ENCODE assay signal across 8 mouse cellular contexts in genomic region chr19:10034785-10035447, GRCm38 (mm10). TPM values are rescaled to one million over a fixed set of nuclear protein-coding genes. Genes with fewer than 3 reads are reported as not detected.
DNase-seq lines count a peak whose midpoint lies in the region; ATAC-seq lines count a peak whose summit lies in the region.

No protein-coding gene starts in this region.

- DNase-seq in ZHBTc4 (ENCODE audit: low read depth, low spot score): peak; percentile 84
- DNase-seq in cerebellum, adult 9-11 months: peak; percentile 61
- peak; percentile 75 for DNase-seq in frontal cortex, postnatal 25 days (ENCODE audit: low spot score in 2 of 2)
- peak; percentile 73 to 83 for DNase-seq in left cerebral cortex, postnatal 14 days (ENCODE audit: low spot score in 2 of 2)
- peak; percentile 59 for DNase-seq in right cerebral cortex, postnatal 25 days
- peak; percentile 69 to 83 for DNase-seq in urinary bladder, postnatal 4 days (ENCODE audit: low spot score in 2 of 2)

- 61% methylated on average over 8 of the region's 8 CpGs for WGBS in hindbrain, embryonic 15.5 days

- no peaks in the 10 kb centered on the region for H3K27me3 ChIP-seq in hindbrain, embryonic 15.5 days

- H3K4me1 ChIP-seq in hindbrain, embryonic 15.5 days (replicated peaks): peaks cover 6% of the 10 kb centered on the region; the same call in 1 of the 2 replicates

- peak; percentile 67 for ATAC-seq in hindbrain, embryonic 15.5 days (ENCODE audit: low FRiP score, low read depth)
- ATAC-seq in megakaryocyte progenitor cell, adult 5-6 weeks (replicated peaks; ENCODE audit: poor library complexity): peak; percentile 78

- H3K9me3 ChIP-seq in hindbrain, embryonic 15.5 days: no peaks in the 10 kb centered on the region

- H3K4me3 ChIP-seq in hindbrain, embryonic 15.5 days: no peak overlapping the region

- no peaks in the 10 kb centered on the region for H3K36me3 ChIP-seq in hindbrain, embryonic 15.5 days

- H3K4me2 ChIP-seq in hindbrain, embryonic 15.5 days: no peak overlapping the region

- no peak overlapping the region for H3K27ac ChIP-seq in hindbrain, embryonic 15.5 days (replicated peaks)

- no peak overlapping the region for H3K9ac ChIP-seq in hindbrain, embryonic 15.5 days

- intact Hi-C loops in left cerebral cortex, postnatal 14 days (cut with DNase I): loop anchor here (2.0 kb wide), 1 partner anchor 34 kb away; the partner anchor contains the start of genes Best1 and Rab3il1

RNA-seq across cellular contexts. Expression of gene Fads3, which starts 6.5 kb away (rescaled TPM):
- 31.4 and 32.8 TPM in 2 replicates for polyA plus RNA-seq in hindbrain, embryonic 15.5 days (2015; fragmentation: Nextera tagmentation; extraction: Ambion mirVana)
- 10 to 100 TPM; 35.0 to 36.6 TPM for total RNA-seq in left cerebral cortex, postnatal 14 days (2021)
- total RNA-seq in megakaryocyte progenitor cell, adult 5-6 weeks (2015): 1.4 and 2.1 TPM in 2 replicates
- total RNA-seq in megakaryocyte progenitor cell, adult 5-6 weeks (2017): 2.1 and 2.8 TPM in 2 replicates

RNA-seq across cellular contexts. Expression of gene Rab3il1, which starts 33.4 kb away (rescaled TPM):
- 20.7 and 22.3 TPM in 2 replicates for polyA plus RNA-seq in hindbrain, embryonic 15.5 days (2015; fragmentation: Nextera tagmentation; extraction: Ambion mirVana)
- 10 to 100 TPM in 1 of 2 experiments, 1 to 10 TPM in 1; 8.9 to 10.4 TPM for total RNA-seq in left cerebral cortex, postnatal 14 days (2021)
- 3.0 and 4.6 TPM in 2 replicates for total RNA-seq in megakaryocyte progenitor cell, adult 5-6 weeks (2015)
- total RNA-seq in megakaryocyte progenitor cell, adult 5-6 weeks (2017): 3.4 and 3.9 TPM in 2 replicates

RNA-seq across cellular contexts. Expression of gene Best1, which starts 33.5 kb away (rescaled TPM):
- 2.3 TPM in 2 replicates for polyA plus RNA-seq in hindbrain, embryonic 15.5 days (2015; fragmentation: Nextera tagmentation; extraction: Ambion mirVana)
- total RNA-seq in left cerebral cortex, postnatal 14 days (2021): 1 to 10 TPM; 1.1 to 2.1 TPM
- total RNA-seq in megakaryocyte progenitor cell, adult 5-6 weeks (2015): 0.15 and 1.1 TPM in 2 replicates
- not detected in 2 replicates for total RNA-seq in megakaryocyte progenitor cell, adult 5-6 weeks (2017)

RNA-seq across cellular contexts. Expression of gene Fth1, which starts 54.5 kb away (rescaled TPM):
- 1,700 and 1,726 TPM in 2 replicates for polyA plus RNA-seq in hindbrain, embryonic 15.5 days (2015; fragmentation: Nextera tagmentation; extraction: Ambion mirVana)
- 1,000 to 10,000 TPM; 1,766 to 1,778 TPM for total RNA-seq in left cerebral cortex, postnatal 14 days (2021)
- 1,115 and 1,144 TPM in 2 replicates for total RNA-seq in megakaryocyte progenitor cell, adult 5-6 weeks (2015)
- 325 and 354 TPM in 2 replicates for total RNA-seq in megakaryocyte progenitor cell, adult 5-6 weeks (2017)

Comparison
In these comparisons a context has a peak if more than half of its experiments do, and no peak if none do; other contexts are left out.
1. RNA of gene Fads3, which starts 6.5 kb away (total RNA-seq): 35.0 to 36.6 TPM in left cerebral cortex, postnatal 14 days; 1.4 to 2.8 TPM in megakaryocyte progenitor cell, adult 5-6 weeks; every median in the first group is over 4 times any median in the second.
2. Peak in every context shown above with its lines, with median percentiles within 50 percentile points of each other: DNase-seq.